Mouse (Mus musculus) bone marrow, adult 2 months (tissue): Measurements from ENCODE around the gene Rffl. TPM values are rescaled to one million over a fixed set of nuclear protein-coding genes. Genes with fewer than 3 reads are reported as not detected.

ENCODE experiments used
- H3K27ac ChIP-seq: fragments of 200-500 bp; 2 replicates; pipeline ENCODE4 v1.5.1; 2012; ENCODE audit warnings: low read depth, mild to moderate bottlenecking, control low read depth, inconsistent platforms, low read length; ENCODE audit not compliant: control insufficient read depth, poor library complexity, insufficient read depth
- H3K4me1 ChIP-seq: fragments of 200-500 bp; 2 replicates; pipeline ENCODE4 v1.6.1; 2011; ENCODE audit warnings: low read length; ENCODE audit not compliant: control insufficient read depth, insufficient read depth
- H3K4me3 ChIP-seq: fragments of 200-500 bp; replicated peaks from 2 replicates; pipeline ENCODE3; 2011; ENCODE audit warnings: mild to moderate bottlenecking, low read depth, low read length, control low read depth; ENCODE audit not compliant: control insufficient read depth
- CTCF ChIP-seq: fragments of 200-500 bp; IDR thresholded peaks from 2 replicates; pipeline ENCODE4 v1.5.1; 2011; ENCODE audit warnings: low read length, control low read depth; ENCODE audit not compliant: control insufficient read depth, insufficient read depth
- POLR2A ChIP-seq: fragments of 200-500 bp; IDR thresholded peaks from 2 replicates; pipeline ENCODE4 v1.6.1; 2011; ENCODE audit warnings: low read depth, mild to moderate bottlenecking, control low read depth, low read length, borderline replicate concordance; ENCODE audit not compliant: control insufficient read depth
- WGBS: fragments of 180-500 bp; shearing (Covaris S2); methylation state at CpG from one replicate; pipeline ENCODE4 v1.1.7; 2018; 5-methylcytosine and 5-hydroxymethylcytosine counted together
- polyA plus RNA-seq: library from polyadenylated mRNA; stranded (reverse); fragments of >200 nt; gene quantifications from 2 replicates; pipeline ENCODE4 v1.2.4, GENCODE M21; 2011; ENCODE audit warnings: low replicate concordance; ENCODE audit not compliant: missing spikeins, insufficient read depth, insufficient read length

Rffl gene
- polyA plus RNA-seq, 1 experiment, result 23.8 TPM

DNA sequence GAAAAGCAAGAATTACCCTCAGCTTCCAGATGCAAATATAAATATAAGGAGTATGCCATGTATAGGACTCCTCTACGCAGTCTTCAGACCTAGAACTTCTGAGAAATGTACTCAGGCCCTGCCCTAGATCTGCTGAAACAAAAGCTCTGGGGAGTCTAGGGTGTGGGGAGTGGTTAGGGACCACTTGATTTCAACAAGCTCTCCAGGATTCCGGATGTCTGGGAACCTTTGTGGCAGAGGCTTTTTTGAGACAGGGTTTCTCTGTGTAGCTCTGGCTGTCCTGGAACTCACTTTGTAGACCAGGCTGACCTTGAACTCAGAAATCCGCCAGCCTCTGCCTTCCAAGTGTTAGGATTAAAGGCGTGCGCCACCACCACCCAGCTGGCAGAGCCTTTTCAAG is 34.8 kb upstream of the Rffl start:
- no peak overlapping the region for H3K27ac ChIP-seq
- 86% methylated on average over 5 of the region's 5 CpGs for WGBS
- TF ChIP-seq POLR2A, result no peak
- TF ChIP-seq CTCF, result no peak
- H3K4me1 ChIP-seq, result no peaks in the 10 kb centered on the region; the same call in 1 of the 2 replicates
- no peak overlapping the region for H3K4me3 ChIP-seq

DNA sequence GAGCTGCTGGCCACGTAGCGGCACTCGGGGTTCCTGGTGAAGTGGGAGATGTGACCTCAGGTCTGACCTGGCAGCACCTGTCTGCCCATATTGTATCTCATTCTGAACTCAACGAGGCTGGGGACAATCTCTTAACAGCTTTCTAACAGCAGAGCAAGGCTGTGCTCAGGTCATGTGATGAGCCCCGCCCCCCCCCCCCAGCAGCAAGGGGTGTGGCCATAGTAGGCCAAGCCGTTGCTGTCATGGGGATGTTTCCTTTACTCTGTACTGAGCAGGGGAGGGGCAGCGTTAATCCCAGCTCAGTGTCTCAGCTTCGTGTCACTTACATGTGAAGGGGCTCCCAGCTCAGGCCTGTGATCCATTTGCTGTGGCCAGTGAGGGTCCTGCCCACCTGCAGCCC is 33.9 kb upstream of the Rffl start:
- 52% methylated on average over 8 of the region's 8 CpGs for WGBS
- no peak overlapping the region for H3K4me3 ChIP-seq
- H3K4me1 ChIP-seq, result no peaks in the 10 kb centered on the region; the same call in 1 of the 2 replicates
- no peak for TF ChIP-seq CTCF
- TF ChIP-seq POLR2A, result no peak
- H3K27ac ChIP-seq, result no peak overlapping the region

DNA sequence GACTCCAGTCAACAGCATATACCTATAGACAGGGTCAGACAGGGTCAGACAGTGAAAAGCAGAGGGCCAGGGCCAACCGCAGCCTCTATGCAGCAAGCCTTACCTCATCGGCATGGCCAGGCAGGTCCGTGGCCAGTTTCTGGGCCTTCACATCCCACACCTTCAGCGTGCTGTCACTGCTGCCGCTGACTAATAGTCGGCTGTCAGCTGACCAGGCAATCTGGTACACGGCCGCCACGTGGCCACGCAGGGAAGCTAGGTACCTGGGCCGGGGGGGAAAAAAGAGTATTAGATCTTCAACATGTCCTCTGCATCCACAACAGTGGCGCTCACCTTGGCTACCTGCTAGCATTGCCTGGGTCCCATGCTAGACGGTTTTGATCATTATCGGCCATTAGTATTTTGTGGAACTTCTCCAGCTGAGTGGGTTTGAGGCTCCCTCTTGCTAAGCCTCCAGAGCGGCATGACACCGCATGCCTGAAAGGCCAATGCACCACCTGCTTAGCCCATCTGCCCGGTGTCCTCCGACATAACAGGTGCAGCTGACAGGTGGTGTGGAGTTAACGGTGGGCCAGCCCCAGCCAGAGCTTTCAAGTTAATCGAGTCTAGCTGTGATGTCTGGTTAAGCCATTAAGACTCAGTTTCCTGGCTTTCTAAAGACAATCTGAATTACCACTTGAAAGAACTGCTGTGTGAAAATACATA is 30.7 kb upstream of the Rffl start:
- Histone ChIP-seq H3K4me3 (no peak overlapping the region), H3K4me1 (no peaks in the 10 kb centered on the region), H3K27ac (no peak overlapping the region)
- 91% methylated on average over 20 of the region's 20 CpGs for WGBS
- TF ChIP-seq CTCF (no peak), POLR2A (no peak)

DNA sequence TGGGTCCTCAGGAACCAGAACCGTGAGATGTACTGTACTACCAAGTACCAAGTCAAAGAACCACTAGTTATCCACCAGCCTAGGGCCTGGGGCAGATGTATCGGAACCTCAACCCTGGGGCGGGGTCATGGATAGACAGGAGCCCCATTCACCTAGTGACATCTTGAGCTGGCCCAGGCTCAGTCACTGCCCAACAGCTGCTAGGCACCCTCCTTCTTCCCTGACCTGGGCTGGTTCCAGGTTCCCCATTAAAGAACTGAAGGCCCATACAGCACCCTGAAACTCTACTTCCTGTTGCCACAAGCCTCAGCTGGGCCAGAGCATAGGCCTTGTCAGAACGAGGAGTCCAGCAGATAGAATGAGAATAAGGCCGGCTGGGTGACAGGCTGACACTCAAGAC is 28.7 kb upstream of the Rffl start:
- TF ChIP-seq POLR2A (no peak), CTCF (no peak)
- no peak overlapping the region for H3K27ac ChIP-seq
- WGBS, result 77% methylated on average over 5 of the region's 5 CpGs
- H3K4me1 ChIP-seq, result no peaks in the 10 kb centered on the region
- H3K4me3 ChIP-seq, result no peak overlapping the region

DNA sequence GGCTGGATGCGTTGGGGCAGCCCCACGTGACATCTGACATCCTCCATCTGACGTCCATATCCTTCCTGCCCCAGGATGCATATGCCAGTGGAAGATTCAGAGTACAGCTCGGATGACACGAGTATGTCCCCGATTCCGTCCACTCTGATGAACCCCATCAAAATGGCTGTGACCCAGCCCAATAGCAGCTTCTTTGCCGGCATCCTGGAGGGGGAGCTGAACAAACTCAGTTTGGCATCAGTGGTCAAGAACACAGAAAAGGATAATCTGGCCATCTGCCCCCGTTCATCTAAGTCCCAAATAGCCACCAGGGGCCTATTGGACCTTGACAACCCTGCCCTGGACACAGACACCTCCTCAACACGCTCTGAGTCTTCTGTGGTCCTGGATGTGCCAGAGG is 26.5 kb upstream of the Rffl start:
- TF ChIP-seq POLR2A (no peak), CTCF (no peak)
- WGBS, result 78% methylated on average over 10 of the region's 10 CpGs
- no peak overlapping the region for H3K27ac ChIP-seq
- no peak overlapping the region for H3K4me3 ChIP-seq
- no peaks in the 10 kb centered on the region for H3K4me1 ChIP-seq

DNA sequence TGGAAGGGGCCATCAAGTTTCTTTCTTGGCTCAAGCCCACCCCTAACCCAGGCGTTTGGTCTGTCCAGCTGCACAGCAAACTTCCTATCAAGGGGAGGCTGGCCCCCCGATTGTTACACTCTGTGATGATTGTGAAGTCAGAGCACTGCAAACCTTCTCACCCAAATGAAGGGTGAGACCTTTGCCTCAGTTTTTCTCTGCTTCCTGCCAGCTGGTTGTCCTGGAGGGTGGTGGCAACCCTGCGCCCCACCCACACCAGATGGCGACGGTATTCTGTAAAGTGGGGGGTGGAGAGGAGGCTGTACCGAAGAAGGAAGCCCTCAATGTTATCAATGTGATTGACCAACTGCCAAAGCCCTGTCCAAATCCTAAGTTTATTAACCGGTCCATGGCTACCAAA is 20.9 kb upstream of the Rffl start, which contains the start of gene Fndc8:
Fndc8 (plus strand) TSS at position 189 of the 400 bp plus-strand sequence.
- WGBS, result 42% methylated on average over 7 of the region's 7 CpGs

DNA sequence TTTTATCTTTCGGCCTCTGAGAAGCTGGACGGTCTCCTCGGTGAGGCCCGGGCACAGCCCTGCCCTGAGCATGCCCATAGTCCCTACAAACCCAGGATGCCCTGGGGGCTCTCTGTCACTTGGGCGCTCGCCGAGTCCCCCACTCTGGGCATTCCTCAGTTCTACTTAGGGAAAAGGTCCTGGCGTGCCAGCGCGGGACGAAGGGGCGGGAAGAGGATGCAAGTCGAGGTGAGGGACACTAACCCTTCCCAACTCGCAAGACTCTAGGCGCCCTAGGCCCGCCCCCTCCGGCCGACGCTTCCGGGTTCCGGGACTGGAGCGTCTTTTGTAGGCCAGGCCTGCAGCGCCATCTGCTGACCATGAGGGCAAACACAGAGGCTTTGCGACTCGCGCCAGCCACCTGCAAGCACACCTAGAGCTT is 19.3 kb upstream of the Rffl start, which contains the start of gene Rad51d:
Rad51d (minus strand) TSS at position 273 of the 421 bp plus-strand sequence.
- H3K4me1 ChIP-seq, result no peaks in the 10 kb centered on the region
- TF ChIP-seq CTCF (peak; percentile 95), POLR2A (peak; percentile 79; the same call in 1 of the 2 replicates)
- peak within 1 kb of the TSS; percentile 86 for H3K4me3 ChIP-seq
- peak within 1 kb of the TSS; percentile 78 for H3K27ac ChIP-seq
- under 1% methylated on average over 26 of the region's 26 CpGs for WGBS

More for the DNA sequence above, 20.9 kb upstream of the Rffl start, which contains the start of gene Fndc8:
- no peak for TF ChIP-seq POLR2A
- no peak for TF ChIP-seq CTCF
- H3K27ac ChIP-seq, result no peak within 1 kb of the TSS
- no peaks in the 10 kb centered on the region for H3K4me1 ChIP-seq
- no peak within 1 kb of the TSS for H3K4me3 ChIP-seq

DNA sequence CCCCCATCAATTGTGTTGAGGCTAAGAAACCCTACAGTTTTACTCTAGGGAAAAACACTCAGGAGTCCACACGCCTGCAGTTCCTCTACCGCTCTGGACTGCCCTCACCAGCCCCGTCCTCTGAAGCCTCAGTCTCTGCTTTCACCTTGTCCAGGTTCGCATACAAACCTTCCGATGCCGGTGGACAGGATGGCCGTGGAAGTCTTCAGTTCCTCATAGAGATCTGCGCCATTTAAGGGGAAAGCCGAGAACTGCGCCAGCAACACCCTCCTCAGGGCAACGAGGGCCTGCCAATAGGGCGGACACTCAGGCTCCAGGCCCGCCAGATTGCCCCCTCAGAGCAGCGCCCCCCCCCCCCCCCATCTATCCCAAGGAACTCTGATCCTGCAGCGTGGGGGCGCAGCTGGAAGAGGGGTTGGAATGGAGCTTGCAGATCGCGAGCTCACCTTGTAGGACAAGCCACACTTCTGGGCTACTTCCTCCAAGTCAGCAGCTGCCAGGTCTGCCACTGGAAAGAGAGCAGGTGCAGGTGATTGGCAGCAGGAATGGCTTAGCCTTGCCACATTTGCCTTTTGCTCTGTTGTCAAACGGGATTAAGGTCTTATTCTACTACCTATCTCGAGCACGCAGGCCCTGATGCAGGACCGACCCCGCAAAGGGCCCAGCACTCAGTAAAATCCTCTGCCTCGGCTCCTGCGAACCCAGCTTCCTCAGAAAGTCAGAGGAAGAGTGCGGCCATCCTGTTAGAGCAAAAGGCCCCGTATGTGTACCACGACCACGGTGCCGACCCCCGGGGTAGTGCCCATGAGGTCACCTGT is 18.7 kb upstream of the Rffl start:
- Histone ChIP-seq H3K4me1 (no peaks in the 10 kb centered on the region), H3K27ac (peak overlapping the region; percentile 78), H3K4me3 (peak overlapping the region; percentile 86)
- TF ChIP-seq CTCF, result no peak
- no peak for TF ChIP-seq POLR2A
- WGBS, result under 1% methylated on average over 31 of the region's 31 CpGs

DNA sequence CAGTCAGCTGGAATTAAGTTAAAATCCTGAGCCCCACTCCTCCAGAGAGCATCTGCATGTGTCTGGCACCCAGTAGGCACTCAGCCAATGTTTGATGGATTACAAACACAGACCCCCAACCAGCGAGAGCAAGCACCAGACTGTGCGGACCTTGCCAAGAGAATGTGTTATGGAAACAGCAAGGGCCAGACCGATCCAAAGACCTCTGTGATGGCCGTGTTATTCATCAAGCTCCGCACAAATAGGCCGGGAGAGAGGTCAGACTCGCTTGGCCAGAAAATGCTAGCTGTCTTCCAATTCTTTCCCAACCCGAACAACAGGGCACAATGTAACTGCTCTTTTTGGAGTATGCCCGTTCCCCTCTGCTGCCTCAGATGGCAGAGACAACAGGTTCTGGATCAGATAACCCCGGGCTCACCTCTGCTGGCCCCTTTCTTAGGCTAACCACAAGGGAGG is 17.5 kb upstream of the Rffl start:
- TF ChIP-seq POLR2A, result no peak
- no peak for TF ChIP-seq CTCF
- Histone ChIP-seq H3K4me3 (no peak overlapping the region), H3K4me1 (no peaks in the 10 kb centered on the region), H3K27ac (no peak overlapping the region)
- 78% methylated on average over 10 of the region's 10 CpGs for WGBS
